Mouse (Mus musculus) urinary bladder, postnatal 4 days (tissue): ENCODE measurements around the gene Hpse.
A peak's percentile ranks its signal among the peaks of the same experiment; 100 is the strongest.

Source experiments
- DNase-seq, 2 experiments: peaks; one replicate each; pipeline ENCODE4 v3.0.0; 2021 to 2022; ENCODE audit warnings: low spot score in 2 of 2

The Hpse gene

GRCm38 (mm10) chr5:100642316-100642715, 77.2 kb downstream of the Hpse start:
- DNase-seq = no peak

DNA sequence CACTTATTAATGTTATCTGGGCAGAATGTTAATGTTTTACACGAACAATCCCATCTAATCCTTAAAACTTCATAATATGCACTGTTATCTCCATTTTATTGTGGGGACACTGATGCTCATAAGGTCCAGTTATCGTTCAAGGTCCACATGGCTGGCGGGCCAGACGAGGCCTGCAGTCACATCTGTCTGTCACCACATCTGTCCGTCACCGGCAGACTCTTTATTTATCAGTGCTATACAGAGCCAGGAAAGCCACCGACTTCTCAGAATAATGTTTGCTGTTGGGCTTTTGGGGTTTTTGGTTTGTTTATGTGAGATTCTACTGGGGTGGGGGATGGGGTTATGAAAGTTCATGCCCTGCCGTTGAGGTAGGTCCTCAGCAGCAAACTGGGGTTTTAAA, 81.0 kb downstream of the Hpse start:
- DNase-seq = no peak

GRCm38 (mm10) chr5:100636794-100637544, 82.5 kb downstream of the Hpse start:
- DNase-seq = peak in 1 of 2 experiments; percentile 35

GRCm38 (mm10) chr5:100635908-100636307, 83.6 kb downstream of the Hpse start:
- DNase-seq = no peak

DNA sequence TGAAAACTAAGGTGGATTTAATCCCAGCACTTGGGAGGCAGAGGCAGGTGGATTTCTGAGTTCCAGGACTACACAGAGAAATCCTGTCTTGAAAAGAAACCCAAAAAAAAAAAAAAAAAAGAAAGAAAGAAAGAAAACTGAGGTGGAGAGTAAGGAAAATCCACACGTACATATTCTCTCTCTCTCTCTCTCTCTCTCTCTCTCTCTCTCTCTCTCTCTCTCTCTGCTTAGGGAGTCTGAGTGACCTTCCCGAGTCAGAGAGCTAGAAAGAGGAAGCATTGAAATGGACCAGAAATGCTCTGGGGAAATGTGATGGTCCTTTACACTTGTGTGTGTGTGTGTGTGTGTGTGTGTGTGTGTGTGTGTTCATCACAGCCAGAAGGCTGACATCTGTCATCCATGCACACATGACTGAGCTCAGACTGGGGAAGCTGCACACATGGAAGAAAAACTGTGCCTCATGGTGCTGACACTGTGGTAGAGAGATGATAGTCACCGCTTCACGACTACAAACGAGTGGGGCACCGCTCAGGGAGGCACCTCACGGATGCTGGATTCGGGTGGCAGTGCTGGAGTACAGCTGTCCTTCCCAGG, 84.5 kb downstream of the Hpse start:
- no peak for DNase-seq

DNA sequence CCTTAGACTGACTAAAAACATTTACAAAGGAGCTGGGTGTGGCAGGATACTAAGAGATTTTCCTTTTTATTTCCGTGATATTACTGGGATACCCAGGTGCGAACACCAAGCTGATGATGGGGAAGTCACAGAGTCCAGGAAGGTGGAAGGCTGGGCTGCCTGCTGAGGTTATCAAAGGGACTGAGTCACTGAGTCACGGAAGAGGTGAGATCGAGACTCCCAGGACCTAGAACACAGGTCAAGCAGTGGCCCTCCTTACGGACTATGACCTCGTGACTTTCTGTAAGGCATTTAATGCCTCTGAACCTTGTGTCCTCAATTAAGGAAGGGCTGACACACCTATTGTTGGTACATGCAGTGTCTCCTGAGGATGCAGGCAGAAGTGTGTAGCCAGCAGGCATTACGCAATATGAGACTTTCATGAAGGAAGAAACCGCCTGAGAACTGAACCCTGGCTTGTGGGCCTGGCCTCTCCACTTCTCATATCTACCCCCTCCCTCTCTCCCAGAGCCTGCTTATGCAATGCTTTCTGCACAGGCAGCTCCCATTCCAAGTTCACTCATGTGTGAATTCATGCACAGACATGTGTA, 86.9 kb downstream of the Hpse start:
- no peak for DNase-seq
